Mouse (Mus musculus) MEL (cell line): ENCODE measurements around the gene Pisd.

ENCODE experiments used
- CTCF ChIP-seq, 3 experiments: IDR thresholded peaks in 2 of 3; conservative IDR thresholded peaks in 1 of 3; 2 replicates each; pipeline ENCODE4 v1.5.1; 2011 to 2012; ENCODE audit warnings: low read length in 3 of 3, low read depth in 2 of 3, mild to moderate bottlenecking in 2 of 3, improper control_type of control experiment in 1 of 3, inconsistent platforms in 1 of 3, mixed read lengths in 1 of 3, moderate library complexity in 1 of 3; ENCODE audit not compliant: control insufficient read depth in 1 of 3, insufficient read depth in 1 of 3, poor library complexity in 1 of 3, severe bottlenecking in 1 of 3
- HCFC1 ChIP-seq: IDR thresholded peaks from 2 replicates; pipeline ENCODE4 v1.6.1; 2012; ENCODE audit warnings: low read depth, mild to moderate bottlenecking, inconsistent platforms, low read length, improper control_type of control experiment, moderate library complexity
- JUND ChIP-seq: IDR thresholded peaks from 2 replicates; pipeline ENCODE4 v1.6.1; 2011; ENCODE audit warnings: low read depth, mild to moderate bottlenecking, improper control_type of control experiment, low read length
- MAFK ChIP-seq: IDR thresholded peaks from 2 replicates; pipeline ENCODE4 v1.6.1; 2011; ENCODE audit warnings: low read depth, mild to moderate bottlenecking, low read length, improper control_type of control experiment, borderline replicate concordance
- MYB ChIP-seq: IDR thresholded peaks from 2 replicates; pipeline ENCODE4 v1.6.1; 2011; ENCODE audit warnings: mild to moderate bottlenecking, low read depth, low read length, improper control_type of control experiment
- POLR2A ChIP-seq, 2 experiments: IDR thresholded peaks; 2 replicates each; pipeline ENCODE4 v1.6.1; 2011 to 2012; ENCODE audit warnings: low read length in 2 of 2, mild to moderate bottlenecking in 2 of 2, control low read depth in 1 of 2, improper control_type of control experiment in 1 of 2, low read depth in 1 of 2, moderate library complexity in 1 of 2; ENCODE audit not compliant: control insufficient read depth in 1 of 2, insufficient read depth in 1 of 2, poor library complexity in 1 of 2
- SMC3 ChIP-seq: IDR thresholded peaks from 2 replicates; pipeline ENCODE4 v1.6.1; 2011; ENCODE audit warnings: low read depth, low read length, improper control_type of control experiment
- USF1 ChIP-seq: IDR thresholded peaks from 2 replicates; pipeline ENCODE4 v1.6.1; 2014; ENCODE audit warnings: low read depth, mild to moderate bottlenecking, inconsistent platforms, low read length, improper control_type of control experiment, moderate library complexity
- ZMIZ1 ChIP-seq: IDR thresholded peaks from 2 replicates; pipeline ENCODE4 v1.6.1; 2012; ENCODE audit warnings: low read depth, mild to moderate bottlenecking, inconsistent platforms, low read length, improper control_type of control experiment, moderate library complexity

GRCm38 (mm10) chr5:32772361-32772760 is 13.1 kb downstream of the Pisd start:
- TF ChIP-seq JUND (no peak), HCFC1 (no peak), MAFK (no peak), CTCF (IDR thresholded peaks at IDR 0.05 in 2 of 3, conservative IDR thresholded peaks at IDR 0.05 in 1 of 3; ENCODE audit: control insufficient read depth in 1 of 3, insufficient read depth in 1 of 3, low read depth in 2 of 3, low read length in 3 of 3, poor library complexity in 1 of 3, severe bottlenecking in 1 of 3) (no peak), MYB (no peak), POLR2A (IDR thresholded peaks at IDR 0.05; ENCODE audit: control insufficient read depth in 1 of 2, insufficient read depth in 1 of 2, low read depth in 1 of 2, low read length in 2 of 2, poor library complexity in 1 of 2) (no peak), SMC3 (no peak), ZMIZ1 (no peak), USF1 (no peak)
